Mouse (Mus musculus): ENCODE measurements at regions not wholly inside any gene's neighbourhood (a gene's known extent, or its start where the extent isn't known, plus 50 kb on each side); places are given as distances from the start of the nearest gene placed in this dataset.
"Not testable (repeated sequence)": the region's sequence is repeated elsewhere in the genome, so short reads cannot be mapped to it uniquely, and the experiment has no call there.

GRCm38 (mm10) chr13:70223485-70223884 is 413.9 kb downstream of the Ice1 start:
- 87% methylated on average over 5 of the region's 5 CpGs for WGBS
- Histone ChIP-seq H3K27ac (no peak overlapping the region), H3K4me3 (replicated peaks) (no peak overlapping the region), H3K4me2 (replicated peaks) (no peak overlapping the region), H3K9me3 (no peaks in the 10 kb centered on the region), H3K36me3 (no peaks in the 10 kb centered on the region), H3K4me1 (replicated peaks) (no peaks in the 10 kb centered on the region), H3K27me3 (replicated peaks) (no peaks in the 10 kb centered on the region), H3K9ac (no peak overlapping the region)
- ATAC-seq = no peak

DNA sequence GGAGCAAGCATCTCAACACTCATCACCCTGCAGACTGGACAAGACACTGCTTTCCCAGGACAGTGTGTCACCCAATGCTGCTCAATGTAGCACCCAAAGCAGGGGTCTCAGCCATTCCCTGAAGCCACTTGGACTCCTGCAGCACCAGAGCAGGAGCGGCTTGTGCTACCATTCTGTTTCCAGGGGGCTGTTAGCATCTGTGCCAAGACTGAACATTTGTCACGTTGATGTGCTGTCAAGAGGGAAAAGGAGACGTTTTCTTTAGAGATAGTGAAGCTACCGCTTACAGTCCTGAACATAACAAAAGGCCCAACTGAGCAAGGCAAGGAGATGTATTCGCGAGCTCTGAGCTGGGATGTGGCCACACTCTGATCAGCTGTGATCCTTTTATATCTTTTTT is 410.3 kb downstream of the Ice1 start:
- 78% methylated on average over 6 of the region's 6 CpGs for WGBS

DNA sequence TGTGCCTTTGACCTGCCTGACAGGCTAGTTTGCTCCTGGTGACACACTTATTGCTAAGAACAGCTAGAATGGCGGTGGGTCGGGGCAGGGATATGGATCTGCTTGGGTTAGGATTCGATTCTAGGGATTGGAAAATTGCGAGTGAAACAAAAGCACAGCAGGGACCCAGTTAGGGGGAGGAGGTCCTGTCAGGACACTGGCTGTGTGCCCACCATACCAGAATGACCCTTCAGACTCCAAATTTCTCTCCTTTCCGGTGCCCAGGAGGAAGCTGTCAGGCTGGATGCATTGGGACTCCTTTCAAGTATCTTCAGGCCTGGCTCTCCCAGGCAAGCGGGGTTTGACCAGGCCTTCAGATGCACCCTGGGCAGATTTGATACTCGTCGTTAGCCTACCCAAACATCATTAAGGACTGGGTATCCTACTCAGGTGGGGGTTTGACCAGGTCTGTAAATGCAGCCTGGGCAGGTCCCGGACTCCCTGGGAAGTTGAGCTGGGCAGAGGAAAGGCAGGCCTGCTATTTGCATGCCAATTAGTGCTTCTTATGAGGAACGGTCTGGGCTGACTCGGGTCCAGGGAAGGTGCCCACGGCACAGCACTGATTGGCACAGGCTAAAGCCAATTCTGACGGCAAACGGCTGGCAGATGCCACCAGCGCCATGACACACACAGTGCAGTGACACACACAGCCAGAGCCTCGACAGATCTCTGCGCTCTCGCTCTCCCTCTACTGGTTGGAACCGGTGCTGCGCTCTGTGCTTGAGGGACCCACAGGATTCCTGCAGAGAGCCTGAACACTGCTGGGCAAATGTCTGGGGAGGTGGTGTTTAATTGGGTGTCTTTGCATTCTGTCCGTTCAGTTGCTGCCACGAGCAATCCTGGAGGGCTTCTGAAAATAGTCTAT is 403.3 kb downstream of the Ice1 start:
- no peak overlapping the region for H3K4me3 ChIP-seq (replicated peaks)
- peak overlapping the region; percentile 35 for H3K4me2 ChIP-seq (replicated peaks)

More for the DNA sequence above, 410.3 kb downstream of the Ice1 start:
- Histone ChIP-seq H3K4me1 (replicated peaks) (no peaks in the 10 kb centered on the region), H3K27me3 (replicated peaks) (no peaks in the 10 kb centered on the region), H3K27ac (no peak overlapping the region), H3K9ac (no peak overlapping the region), H3K36me3 (no peaks in the 10 kb centered on the region), H3K9me3 (no peaks in the 10 kb centered on the region), H3K4me3 (replicated peaks) (no peak overlapping the region), H3K4me2 (replicated peaks) (no peak overlapping the region)
- no peak for ATAC-seq

GRCm38 (mm10) chr13:70243598-70244157 is 393.8 kb downstream of the Ice1 start:
- WGBS = 88% methylated on average over 4 of the region's 4 CpGs
- no peaks in the 10 kb centered on the region for H3K4me1 ChIP-seq (replicated peaks)
- no peak for ATAC-seq
- H3K9ac ChIP-seq = no peak overlapping the region
- no peak overlapping the region for H3K4me2 ChIP-seq (replicated peaks)
- H3K4me3 ChIP-seq (replicated peaks) = no peak overlapping the region
- no peaks in the 10 kb centered on the region for H3K9me3 ChIP-seq
- H3K27ac ChIP-seq = no peak overlapping the region
- H3K36me3 ChIP-seq = no peaks in the 10 kb centered on the region
- no peaks in the 10 kb centered on the region for H3K27me3 ChIP-seq (replicated peaks)

More for the DNA sequence above, 403.3 kb downstream of the Ice1 start:
- Histone ChIP-seq H3K27me3 (replicated peaks) (no peaks in the 10 kb centered on the region), H3K9me3 (no peaks in the 10 kb centered on the region), H3K27ac (no peak overlapping the region), H3K9ac (no peak overlapping the region), H3K36me3 (no peaks in the 10 kb centered on the region), H3K4me1 (replicated peaks) (no peaks in the 10 kb centered on the region)
- 39% methylated on average over 22 of the region's 22 CpGs for WGBS
- peak; percentile 82 for ATAC-seq

- Histone ChIP-seq H3K27me3 (replicated peaks) (no peaks in the 10 kb centered on the region), H3K9me3 (no peaks in the 10 kb centered on the region), H3K27ac (no peak overlapping the region), H3K4me1 (replicated peaks) (no peaks in the 10 kb centered on the region), H3K9ac (no peak overlapping the region), H3K36me3 (no peaks in the 10 kb centered on the region), H3K4me2 (replicated peaks) (no peak overlapping the region), H3K4me3 (replicated peaks) (no peak overlapping the region)
- WGBS = 33% methylated on average over 12 of the region's 12 CpGs
- ATAC-seq = no peak
These were observed 377.4 kb downstream of the Ice1 start for GRCm38 (mm10) chr13:70260003-70260496.

DNA sequence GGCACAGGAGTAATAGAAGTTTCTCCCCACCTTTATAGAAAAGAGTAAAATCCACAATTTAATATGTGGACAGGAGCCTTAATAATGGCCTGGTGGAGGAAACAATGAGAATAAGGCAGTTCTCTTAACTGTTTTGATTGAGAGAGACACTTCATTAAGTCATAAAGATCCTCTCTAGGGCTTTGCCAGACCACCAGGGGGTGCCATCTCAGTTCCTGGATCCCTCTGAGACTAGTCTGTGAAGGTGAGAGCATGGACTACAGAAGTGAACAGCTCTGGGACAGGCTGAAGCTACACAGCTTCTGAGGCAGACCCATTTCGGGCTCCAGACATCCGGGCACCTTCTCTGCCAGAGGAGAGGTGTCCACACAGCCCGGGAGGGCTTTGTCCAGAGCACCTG is 373.8 kb downstream of the Ice1 start:
- H3K4me2 ChIP-seq (replicated peaks) = no peak overlapping the region
- no peaks in the 10 kb centered on the region for H3K36me3 ChIP-seq
- H3K27ac ChIP-seq = no peak overlapping the region
- H3K9ac ChIP-seq = no peak overlapping the region
- ATAC-seq = no peak
- no peaks in the 10 kb centered on the region for H3K9me3 ChIP-seq
- H3K4me1 ChIP-seq (replicated peaks) = no peaks in the 10 kb centered on the region
- H3K4me3 ChIP-seq (replicated peaks) = no peak overlapping the region
- H3K27me3 ChIP-seq (replicated peaks) = no peaks in the 10 kb centered on the region
- 90% methylated on average over 3 of the region's 3 CpGs for WGBS

DNA sequence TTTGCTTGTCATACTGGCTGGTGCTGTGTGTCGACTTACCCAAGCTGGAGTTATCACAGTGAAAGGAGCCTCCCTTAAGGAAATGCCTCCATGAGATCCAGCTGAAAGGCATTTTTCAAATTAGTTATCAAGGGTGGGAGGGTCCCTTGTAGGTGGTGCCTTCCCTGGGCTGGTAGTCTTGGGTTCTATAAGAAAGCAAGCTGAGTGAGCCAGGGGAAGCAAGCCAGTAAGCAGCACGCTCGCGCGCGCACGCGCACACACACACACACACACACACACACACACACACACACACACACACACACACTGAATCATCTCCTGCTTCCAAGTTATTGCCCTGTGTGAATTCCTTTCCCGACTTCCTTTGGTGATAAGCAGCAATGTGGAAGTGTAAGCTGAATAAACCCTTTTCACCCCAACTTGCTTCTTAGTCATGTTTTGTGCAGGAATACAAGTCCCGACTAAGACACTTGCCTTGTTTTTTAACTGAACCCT is 360.5 kb downstream of the Ice1 start:
- H3K9ac ChIP-seq; H3K4me2 ChIP-seq (replicated peaks); H3K9me3 ChIP-seq; H3K4me1 ChIP-seq (replicated peaks); H3K36me3 ChIP-seq; ATAC-seq; H3K27ac ChIP-seq; H3K27me3 ChIP-seq (replicated peaks); H3K4me3 ChIP-seq (replicated peaks): not testable (repeated sequence)
- WGBS = 86% methylated on average over 10 of the region's 10 CpGs

GRCm38 (mm10) chr13:70277667-70278591 is 359.5 kb downstream of the Ice1 start:
- Histone ChIP-seq H3K4me3 (replicated peaks) (no peak overlapping the region), H3K9me3 (no peaks in the 10 kb centered on the region), H3K4me2 (replicated peaks) (no peak overlapping the region), H3K4me1 (replicated peaks) (0 out of 2 replicates have a peak, but pooled peaks cover 3% of the 10 kb centered on the region), H3K27ac (no peak overlapping the region), H3K36me3 (no peaks in the 10 kb centered on the region), H3K9ac (no peak overlapping the region), H3K27me3 (replicated peaks) (no peaks in the 10 kb centered on the region)
- WGBS = 68% methylated on average over 13 of the region's 13 CpGs
- ATAC-seq = no peak

DNA sequence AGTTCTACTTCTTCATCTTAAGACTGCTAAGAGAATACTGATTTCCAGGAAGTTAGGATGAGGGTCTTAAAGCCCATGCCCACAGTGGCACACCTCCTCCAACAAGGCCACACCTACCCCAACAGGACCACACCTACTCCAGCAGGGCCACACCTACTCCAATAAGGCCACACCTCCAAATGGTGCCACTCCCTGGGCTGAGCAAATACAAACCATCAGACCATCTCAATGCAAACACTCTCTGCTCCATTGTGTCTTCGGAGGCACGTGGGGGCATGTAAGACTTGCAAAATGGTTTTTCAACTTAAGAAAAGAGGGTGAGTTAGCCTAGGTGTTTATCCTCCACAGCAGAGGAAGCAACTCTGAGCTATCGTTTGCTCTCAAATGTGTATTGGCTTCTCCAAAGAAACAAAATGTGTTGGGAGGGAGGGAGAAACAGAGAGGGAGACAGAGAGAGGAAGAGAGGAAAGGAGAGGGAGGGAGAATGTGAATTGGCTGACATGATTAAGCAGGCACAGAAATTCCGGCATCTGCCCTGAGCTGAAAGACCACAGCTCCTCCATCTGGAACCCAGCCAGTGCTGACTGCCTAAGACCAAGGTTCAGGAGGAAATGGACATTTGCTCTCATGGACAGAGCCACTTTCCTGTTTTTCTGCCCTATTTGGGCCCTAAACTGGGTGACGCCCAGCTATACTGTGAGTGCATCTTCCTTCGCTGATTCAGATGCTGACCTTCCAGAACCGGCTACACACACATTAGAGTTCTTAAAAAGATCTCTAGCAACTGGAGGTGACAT is 356.2 kb downstream of the Ice1 start:
- H3K9ac ChIP-seq = no peak overlapping the region
- 62% methylated on average over 7 of the region's 7 CpGs for WGBS
- H3K27ac ChIP-seq = no peak overlapping the region
- H3K27me3 ChIP-seq (replicated peaks) = no peaks in the 10 kb centered on the region
- H3K9me3 ChIP-seq = no peaks in the 10 kb centered on the region
- H3K4me1 ChIP-seq (replicated peaks) = 0 out of 2 replicates have a peak, but pooled peaks cover 3% of the 10 kb centered on the region
- H3K36me3 ChIP-seq = no peaks in the 10 kb centered on the region
- no peak overlapping the region for H3K4me3 ChIP-seq (replicated peaks)
- ATAC-seq = no peak
- no peak overlapping the region for H3K4me2 ChIP-seq (replicated peaks)

DNA sequence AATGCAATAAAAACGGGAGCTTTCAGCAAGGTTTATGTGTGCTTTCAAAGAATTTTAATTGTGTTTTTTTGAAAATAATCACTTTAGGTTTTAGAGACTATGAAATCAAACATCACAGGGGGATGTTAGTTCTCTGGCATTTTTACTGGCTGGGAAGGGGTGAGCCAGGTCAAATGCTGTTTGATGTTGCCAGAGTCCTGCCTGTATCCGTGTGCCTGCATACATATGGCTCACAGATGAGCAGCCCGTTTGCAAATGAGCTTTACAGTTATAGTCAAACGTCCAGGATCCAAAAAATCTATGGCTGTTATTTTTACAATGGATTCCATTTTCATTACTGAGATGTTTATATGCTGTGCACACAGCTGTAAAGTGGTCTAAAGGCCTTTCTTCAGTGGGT is 354.7 kb downstream of the Ice1 start:
- Histone ChIP-seq H3K27me3 (replicated peaks) (no peaks in the 10 kb centered on the region), H3K4me1 (replicated peaks) (0 out of 2 replicates have a peak, but pooled peaks cover 3% of the 10 kb centered on the region), H3K4me3 (replicated peaks) (no peak overlapping the region), H3K36me3 (no peaks in the 10 kb centered on the region), H3K4me2 (replicated peaks) (no peak overlapping the region), H3K27ac (no peak overlapping the region), H3K9me3 (no peaks in the 10 kb centered on the region), H3K9ac (no peak overlapping the region)
- 14% methylated on average over 4 of the region's 4 CpGs for WGBS
- ATAC-seq = no peak

DNA sequence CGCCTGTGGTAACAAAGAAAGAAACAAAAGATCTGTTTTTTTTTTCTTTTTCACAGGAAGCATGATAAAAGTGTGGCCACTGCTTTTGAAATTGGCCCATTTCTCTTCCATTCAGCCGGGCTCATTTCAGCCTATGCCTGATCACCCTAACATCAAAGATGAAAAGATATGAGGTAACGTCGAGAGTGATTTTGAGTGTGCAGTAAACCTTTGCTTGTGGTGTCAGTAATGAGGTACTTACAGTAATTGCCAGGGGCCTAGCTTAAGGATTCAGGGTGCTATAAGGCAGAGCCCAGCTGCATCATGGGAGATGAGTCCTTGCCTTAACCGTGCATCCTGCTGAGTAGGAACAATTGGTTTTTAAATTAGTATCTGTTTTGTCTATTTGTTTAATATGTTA is 354.2 kb downstream of the Ice1 start:
- Histone ChIP-seq H3K27ac (no peak overlapping the region), H3K4me1 (replicated peaks) (0 out of 2 replicates have a peak, but pooled peaks cover 3% of the 10 kb centered on the region), H3K9me3 (no peaks in the 10 kb centered on the region), H3K4me3 (replicated peaks) (no peak overlapping the region), H3K27me3 (replicated peaks) (no peaks in the 10 kb centered on the region), H3K36me3 (no peaks in the 10 kb centered on the region), H3K4me2 (replicated peaks) (no peak overlapping the region), H3K9ac (no peak overlapping the region)
- 55% methylated on average over 5 of the region's 5 CpGs for WGBS
- ATAC-seq = no peak

Measured in intestine, embryonic 15.5 days (tissue).